Mouse (Mus musculus) cerebellum, postnatal 25 days (tissue): ENCODE measurements around the gene Slc6a4.

Experiments used
- DNase-seq, 2 experiments: peaks; one replicate each; pipeline ENCODE4 v3.0.0; 2021; ENCODE audit warnings: mixed read lengths in 2 of 2

Slc6a4 gene

DNA sequence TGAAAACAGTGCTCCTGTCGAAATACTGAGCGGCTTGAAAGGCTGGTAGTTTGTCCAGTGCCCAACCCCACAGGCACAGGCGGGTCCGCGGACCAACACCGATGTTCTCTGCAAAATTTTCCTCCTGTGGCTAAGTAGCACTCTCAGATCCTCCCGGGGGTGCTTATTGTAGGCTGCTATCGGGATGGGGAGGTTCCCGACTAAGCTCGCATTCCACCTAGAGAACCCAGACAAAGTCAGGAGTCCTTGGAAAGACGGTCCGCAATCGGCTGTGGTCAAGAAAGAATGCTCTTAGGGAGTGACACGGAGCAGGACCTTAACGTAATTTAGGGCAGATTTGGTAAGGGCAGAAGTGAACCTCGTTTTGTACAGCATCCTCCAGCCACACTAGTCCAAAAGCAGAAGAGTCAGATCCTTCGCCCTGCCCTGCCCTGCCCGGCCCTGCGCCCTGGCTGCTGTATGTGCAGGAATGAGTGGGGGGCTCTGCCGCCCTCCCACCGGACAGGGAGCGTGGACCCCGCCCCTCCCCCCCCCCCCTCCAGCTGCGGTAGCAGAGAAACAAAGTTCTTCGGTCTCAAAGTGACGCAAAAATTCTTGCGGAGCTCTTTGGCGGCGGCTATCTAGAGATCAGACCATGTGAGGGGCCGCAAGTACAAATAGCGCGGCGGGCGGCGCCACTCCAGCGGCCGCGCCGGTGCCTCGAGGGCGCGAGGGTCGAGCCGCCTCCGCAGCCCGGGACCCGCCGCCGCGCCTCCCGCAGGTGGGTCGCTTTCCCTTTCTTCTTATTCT is at the start of gene Slc6a4:
TSS of gene Slc6a4 (plus strand) at position 688 of the 789 bp plus-strand sequence.
- peak; percentile 9 to 23 for DNase-seq

GRCm38 (mm10) chr11:76953536-76953935 is 44.9 kb upstream of the Slc6a4 start:
- no peak for DNase-seq

DNA sequence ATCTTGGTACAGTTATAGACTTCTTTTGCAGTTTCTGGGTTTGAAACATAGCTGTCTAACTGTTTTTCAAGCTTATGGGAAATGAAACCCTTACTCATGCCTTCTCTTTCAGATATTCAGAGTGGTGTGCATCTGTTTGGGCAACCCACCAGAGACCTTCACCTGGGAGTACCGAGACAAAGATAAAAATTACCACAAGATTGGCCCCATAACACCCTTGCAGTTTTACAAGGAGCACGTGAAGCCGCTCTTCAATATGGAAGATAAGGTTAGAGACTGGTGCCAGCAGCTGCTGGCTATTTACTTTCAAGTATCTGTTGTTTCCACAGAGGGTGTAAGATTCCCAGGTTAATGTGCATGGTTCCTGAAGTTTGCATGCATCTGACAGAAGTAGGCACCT is 32.7 kb upstream of the Slc6a4 start:
- no peak for DNase-seq

- no peak for DNase-seq
These were observed 28.1 kb upstream of the Slc6a4 start for GRCm38 (mm10) chr11:76970328-76970727.

DNA sequence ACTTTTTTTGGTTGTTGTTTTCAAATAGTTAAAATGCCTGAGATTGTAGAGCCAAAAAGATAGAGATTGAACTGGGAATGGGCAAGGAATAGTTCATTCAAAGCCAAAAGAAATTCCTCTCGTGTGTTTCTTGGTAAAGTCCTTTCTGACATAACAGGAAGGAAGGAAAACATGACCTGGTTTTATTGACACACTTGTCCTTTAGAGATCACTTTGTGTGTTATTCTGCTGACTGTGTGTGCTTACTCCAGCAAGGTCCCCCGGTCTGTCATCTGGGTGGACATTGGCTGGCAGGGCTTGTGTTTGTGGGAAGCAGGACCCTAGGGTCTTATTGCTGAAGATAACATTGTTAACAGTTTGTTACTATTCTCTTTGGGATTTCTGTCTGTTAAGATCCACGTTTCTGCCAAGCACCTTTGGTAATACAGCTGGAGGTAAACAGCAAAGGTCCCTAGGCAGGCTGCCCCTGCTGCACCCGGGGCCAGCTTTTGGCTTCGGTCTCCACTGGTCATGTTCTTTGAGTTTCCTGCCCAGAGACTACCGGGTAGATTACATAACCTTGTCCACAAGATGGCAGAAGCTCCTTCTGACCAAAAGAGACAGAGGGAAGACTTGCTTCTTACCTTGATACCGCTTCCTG is 23.6 kb upstream of the Slc6a4 start:
- DNase-seq = no peak

DNA sequence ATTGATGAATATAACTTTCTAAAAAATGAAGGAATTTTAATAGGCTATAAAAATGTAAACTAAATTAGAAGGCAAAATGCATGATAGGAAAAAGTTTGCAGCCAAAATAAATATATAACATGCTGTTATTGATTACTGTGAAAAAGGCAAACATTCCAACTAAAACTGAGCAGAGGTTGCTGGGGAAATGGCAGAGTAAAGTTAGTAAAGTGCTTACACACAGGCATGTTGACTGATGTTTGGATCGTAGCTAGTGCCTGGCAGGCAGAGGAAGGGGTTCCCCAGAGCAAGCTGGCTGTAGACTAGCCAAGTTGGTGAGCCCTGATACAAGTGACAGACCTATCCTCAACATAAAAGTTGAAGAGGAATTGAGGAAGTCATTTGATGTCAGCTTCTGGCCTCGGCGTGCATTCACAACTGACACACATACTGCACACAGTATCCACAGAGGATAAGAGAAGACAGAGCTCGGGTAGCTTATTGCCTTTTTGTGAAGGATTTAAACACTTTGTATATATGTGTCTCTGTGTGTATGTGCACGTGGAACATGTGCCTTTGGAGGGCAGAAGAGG is 16.7 kb upstream of the Slc6a4 start:
- DNase-seq = no peak

DNA sequence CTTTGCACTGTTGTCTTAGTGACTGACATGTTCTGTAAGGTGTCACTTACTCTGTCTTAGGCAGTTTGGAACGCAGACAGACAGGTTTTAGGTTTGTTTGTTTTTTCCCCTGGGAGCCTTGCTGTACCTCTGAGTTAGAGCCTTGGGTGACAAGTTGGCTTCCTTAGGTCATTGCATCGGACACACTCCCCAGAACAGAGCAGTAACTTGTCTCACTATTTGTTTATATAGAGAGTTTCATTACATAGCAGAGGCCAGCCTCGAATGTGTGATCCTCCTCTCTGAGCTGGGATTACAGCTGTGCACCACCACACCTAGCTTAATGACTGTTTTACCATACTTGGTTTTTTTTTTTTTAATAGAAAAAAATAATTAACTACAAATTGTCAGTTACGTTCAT is 16.0 kb upstream of the Slc6a4 start:
- no peak for DNase-seq

- DNase-seq = no peak
These were observed 14.8 kb upstream of the Slc6a4 start for GRCm38 (mm10) chr11:76983641-76984040.

GRCm38 (mm10) chr11:76984173-76984572 is 14.2 kb upstream of the Slc6a4 start:
- DNase-seq = no peak

- DNase-seq = no peak
These were observed 7.6 kb upstream of the Slc6a4 start for GRCm38 (mm10) chr11:76990839-76991238.

GRCm38 (mm10) chr11:76992886-76993285 is 5.5 kb upstream of the Slc6a4 start:
- DNase-seq = no peak

DNA sequence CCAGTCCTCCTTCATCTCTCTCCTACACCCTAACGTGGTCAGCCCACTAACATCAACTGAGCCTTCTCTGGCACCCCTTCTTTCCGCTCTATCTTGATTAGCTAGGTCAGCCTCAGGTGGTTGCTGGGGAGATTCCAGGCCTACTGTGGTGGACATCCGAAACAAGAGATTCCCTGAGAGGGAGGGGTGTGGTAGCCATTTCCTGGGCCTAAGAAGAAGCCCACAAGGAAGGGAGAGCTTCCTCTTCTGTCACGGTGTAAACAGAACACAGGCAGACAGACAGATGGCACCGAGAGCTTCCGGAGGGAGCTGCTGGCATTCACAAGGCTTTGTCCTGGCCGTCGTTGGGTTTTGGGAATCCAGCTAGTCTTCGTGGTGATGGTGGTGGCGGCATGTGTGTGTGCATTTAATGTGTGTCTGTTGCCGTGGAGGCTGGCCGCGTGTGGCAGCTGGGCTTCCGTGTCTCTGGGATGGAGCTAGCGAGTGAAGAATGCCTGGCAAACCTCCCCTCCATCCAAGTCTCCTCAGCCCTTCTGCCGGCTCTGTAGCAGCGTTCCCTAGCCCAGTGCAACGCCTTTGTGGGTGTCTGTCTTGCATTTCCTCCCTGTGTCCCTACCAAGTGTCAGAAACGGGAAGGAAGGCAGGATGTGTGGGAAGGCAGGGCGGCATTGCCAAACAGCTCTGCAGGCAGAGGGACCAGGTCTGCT is 2.3 kb upstream of the Slc6a4 start:
- DNase-seq = no peak

- peak; percentile 84 to 91 for DNase-seq
These were observed 1.1 kb upstream of the Slc6a4 start for GRCm38 (mm10) chr11:76997305-76997704.

GRCm38 (mm10) chr11:76998705-76999226 is 363 bp downstream of the Slc6a4 start:
- no peak for DNase-seq

GRCm38 (mm10) chr11:77000741-77001140 is 2.3 kb downstream of the Slc6a4 start:
- DNase-seq = no peak

DNA sequence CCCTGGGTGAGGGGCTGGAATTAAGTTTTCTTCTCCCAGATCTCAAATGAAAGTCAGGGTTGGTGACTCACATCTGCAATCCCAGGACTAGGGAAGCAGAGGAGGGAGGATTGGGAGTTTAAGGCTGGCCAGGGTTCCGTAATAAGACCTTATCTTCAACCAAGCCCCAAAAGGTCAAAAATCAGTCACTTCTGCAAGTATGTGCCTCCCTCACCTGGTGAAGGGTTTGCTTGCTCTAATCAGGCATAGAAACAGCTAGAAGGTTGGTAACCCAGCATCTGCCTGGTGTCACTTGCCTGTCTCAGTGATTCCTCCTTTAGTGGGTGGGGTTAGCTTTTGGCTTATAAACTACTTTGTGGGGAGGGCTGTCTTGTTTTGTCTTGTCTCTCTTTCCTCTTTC is 4.0 kb downstream of the Slc6a4 start:
- DNase-seq = no peak

- no peak for DNase-seq
These were observed 7.5 kb downstream of the Slc6a4 start for GRCm38 (mm10) chr11:77005881-77006280.

- peak; percentile 40 to 55 for DNase-seq
These were observed 8.2 kb downstream of the Slc6a4 start for GRCm38 (mm10) chr11:77006616-77007015.

GRCm38 (mm10) chr11:77009069-77010025 is 10.9 kb downstream of the Slc6a4 start:
- no peak for DNase-seq

GRCm38 (mm10) chr11:77010762-77011475 is 12.5 kb downstream of the Slc6a4 start:
- no peak for DNase-seq

GRCm38 (mm10) chr11:77018046-77018445 is 19.6 kb downstream of the Slc6a4 start:
- no peak for DNase-seq
